Mouse (Mus musculus): ENCODE results near the gene Pygm. TPM values are rescaled to one million over a fixed set of nuclear protein-coding genes. Genes with fewer than 3 reads are reported as not detected.

The Pygm gene
- polyA plus RNA-seq, 1 experiment from 2014 or later = 1.8 TPM

DNA sequence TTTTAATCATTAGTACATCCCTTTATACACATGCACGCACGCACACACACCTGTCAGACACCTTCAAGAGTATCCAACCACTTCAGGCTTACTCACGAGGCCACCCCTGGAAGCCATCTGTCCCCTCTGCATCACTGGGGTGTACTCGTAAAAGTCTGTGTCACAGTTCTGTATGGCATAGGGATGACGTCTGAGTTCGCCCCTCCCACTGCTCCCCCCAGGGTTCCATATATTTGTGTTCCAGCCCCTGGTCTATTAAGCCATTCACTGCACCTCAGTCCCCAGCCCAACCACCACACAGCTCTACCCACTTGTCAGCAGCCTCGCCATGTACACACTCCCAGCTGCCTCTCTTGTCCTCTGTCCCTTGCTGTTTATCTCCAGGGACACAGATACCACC, 37.8 kb downstream of the Pygm start:
- Histone ChIP-seq H3K4me1 (ENCODE audit: control insufficient read depth, insufficient read depth, low read length) (0 out of 2 replicates have a peak, but pooled peaks cover 2% of the 10 kb centered on the region), H3K36me3 (ENCODE audit: control insufficient read depth, insufficient read depth, low read length) (no peaks in the 10 kb centered on the region), H3K27me3 (ENCODE audit: control insufficient read depth, insufficient read depth, low read length) (peaks cover 67% of the 10 kb centered on the region), H3K4me3 (ENCODE audit: low read depth, low read length) (no peak overlapping the region), H3K27ac (replicated peaks; ENCODE audit: low read depth, low read length) (no peak overlapping the region), H3K4me2 (ENCODE audit: low read depth, severe bottlenecking) (no peak overlapping the region), H3K9ac (ENCODE audit: low read length) (no peak overlapping the region), H3K9me3 (ENCODE audit: control insufficient read depth, low read length) (no peaks in the 10 kb centered on the region)
- DNase-seq (ENCODE audit: low spot score) (no peak), ATAC-seq (ENCODE audit: insufficient number of reproducible peaks, low FRiP score, low TSS enrichment, low read depth) (no peak)
- 77% methylated on average over 7 of the region's 7 CpGs for WGBS

DNA sequence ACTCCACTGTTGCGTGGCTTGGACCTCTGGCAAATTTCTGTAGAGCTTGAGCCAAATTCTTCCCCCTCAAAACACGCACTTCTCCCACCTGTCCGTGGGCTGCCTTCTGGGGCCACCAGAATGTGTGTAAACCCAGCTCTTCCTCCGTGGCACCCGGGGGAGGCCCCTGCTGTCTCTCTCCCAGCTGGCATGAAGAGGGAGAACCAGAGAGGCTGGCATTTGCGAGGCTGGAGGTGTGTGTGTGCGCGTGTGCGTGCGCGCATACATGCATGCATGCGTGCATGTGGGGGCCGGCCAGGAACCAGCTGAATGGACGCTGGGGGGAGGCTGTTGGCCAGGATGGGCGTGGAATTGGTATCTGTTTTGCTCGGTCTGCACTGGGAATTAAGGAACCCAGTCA, 39.0 kb downstream of the Pygm start:
- ATAC-seq (ENCODE audit: insufficient number of reproducible peaks, low FRiP score, low TSS enrichment, low read depth) (no peak), DNase-seq (ENCODE audit: low spot score) (no peak)
- no peaks in the 10 kb centered on the region; the same call in 1 of the 2 replicates for H3K36me3 ChIP-seq (ENCODE audit: control insufficient read depth, insufficient read depth, low read length)
- no peak overlapping the region for H3K4me2 ChIP-seq (ENCODE audit: low read depth, severe bottlenecking)
- 88% methylated on average over 16 of the region's 16 CpGs for WGBS
- H3K9ac ChIP-seq (ENCODE audit: low read length) = no peak overlapping the region
- peaks cover 76% of the 10 kb centered on the region for H3K27me3 ChIP-seq (ENCODE audit: control insufficient read depth, insufficient read depth, low read length)
- H3K4me3 ChIP-seq (ENCODE audit: low read depth, low read length) = no peak overlapping the region
- H3K27ac ChIP-seq (replicated peaks; ENCODE audit: low read depth, low read length) = no peak overlapping the region
- no peaks in the 10 kb centered on the region for H3K9me3 ChIP-seq (ENCODE audit: control insufficient read depth, low read length)
- H3K4me1 ChIP-seq (ENCODE audit: control insufficient read depth, insufficient read depth, low read length) = peaks cover 8% of the 10 kb centered on the region

DNA sequence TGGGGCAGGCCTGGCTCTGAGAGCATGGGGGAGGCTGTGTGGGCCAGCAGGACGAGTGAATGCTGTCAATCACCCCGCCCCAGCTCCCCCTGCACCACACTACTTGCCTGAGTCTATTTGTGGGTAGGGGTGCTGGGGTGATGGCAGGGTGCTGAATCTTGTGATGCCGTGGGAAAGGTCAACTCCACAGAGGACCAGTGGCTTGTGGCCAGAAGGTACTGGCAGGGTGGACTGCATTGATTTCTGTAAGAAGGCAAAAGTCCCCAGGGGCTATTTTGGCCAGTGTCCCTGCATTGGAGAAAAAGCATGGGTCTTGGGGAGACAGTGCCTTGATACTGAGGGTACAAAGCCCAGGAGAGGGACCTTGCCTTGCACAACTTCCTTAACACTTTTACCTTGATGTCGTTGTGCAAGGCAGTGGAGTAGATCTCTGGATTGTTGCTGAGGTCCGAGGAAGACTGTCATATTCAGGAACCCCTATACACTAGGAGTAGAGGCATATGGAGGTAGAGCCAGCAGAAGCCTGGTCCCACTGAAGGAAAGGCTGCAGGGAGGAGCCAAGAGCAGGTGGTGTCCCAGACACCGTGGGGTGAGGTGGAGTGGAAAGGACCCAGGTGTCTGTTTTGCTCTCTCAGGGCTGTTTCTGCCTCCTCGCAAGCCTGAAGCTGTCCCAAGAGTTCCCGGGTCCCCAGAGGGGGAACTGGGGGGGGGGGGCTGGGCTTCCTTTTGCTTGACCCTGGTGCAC, 40.1 kb downstream of the Pygm start:
- no peak for DNase-seq (ENCODE audit: low spot score)
- H3K36me3 ChIP-seq (ENCODE audit: control insufficient read depth, insufficient read depth, low read length) = no peaks in the 10 kb centered on the region; the same call in 1 of the 2 replicates
- H3K27ac ChIP-seq (replicated peaks; ENCODE audit: low read depth, low read length) = no peak overlapping the region
- WGBS = 58% methylated on average over 8 of the region's 8 CpGs
- H3K4me1 ChIP-seq (ENCODE audit: control insufficient read depth, insufficient read depth, low read length) = peaks cover 16% of the 10 kb centered on the region
- ATAC-seq (ENCODE audit: insufficient number of reproducible peaks, low FRiP score, low TSS enrichment, low read depth) = no peak
- no peak overlapping the region for H3K9ac ChIP-seq (ENCODE audit: low read length)
- peaks cover 79% of the 10 kb centered on the region for H3K27me3 ChIP-seq (ENCODE audit: control insufficient read depth, insufficient read depth, low read length)
- H3K4me3 ChIP-seq (ENCODE audit: low read depth, low read length) = no peak overlapping the region
- no peak overlapping the region for H3K4me2 ChIP-seq (ENCODE audit: low read depth, severe bottlenecking)
- H3K9me3 ChIP-seq (ENCODE audit: control insufficient read depth, low read length) = no peaks in the 10 kb centered on the region

DNA sequence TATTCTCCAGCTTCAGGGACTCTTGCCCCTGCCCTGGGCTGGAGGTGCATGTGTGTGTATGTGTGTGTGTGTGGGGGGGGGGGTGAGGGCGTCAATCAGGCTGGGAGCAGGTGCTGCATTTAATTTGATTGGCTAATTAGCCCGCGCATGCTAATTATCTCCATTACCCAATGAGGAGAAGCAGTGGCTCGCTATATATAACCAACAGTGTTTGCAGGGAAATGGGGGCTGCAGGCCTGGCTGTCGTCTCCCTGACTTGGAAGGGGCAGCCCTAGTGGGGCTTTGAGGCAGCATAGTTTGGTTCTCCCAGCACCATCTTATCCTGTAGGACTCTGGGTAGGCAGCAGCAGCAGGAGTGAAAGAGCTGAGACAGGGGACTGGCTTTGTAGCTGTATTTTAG, 41.4 kb downstream of the Pygm start:
- peaks cover 16% of the 10 kb centered on the region for H3K4me1 ChIP-seq (ENCODE audit: control insufficient read depth, insufficient read depth, low read length)
- WGBS = 47% methylated on average over 5 of the region's 5 CpGs
- no peak overlapping the region for H3K9ac ChIP-seq (ENCODE audit: low read length)
- no peak for DNase-seq (ENCODE audit: low spot score)
- no peaks in the 10 kb centered on the region for H3K9me3 ChIP-seq (ENCODE audit: control insufficient read depth, low read length)
- H3K36me3 ChIP-seq (ENCODE audit: control insufficient read depth, insufficient read depth, low read length) = no peaks in the 10 kb centered on the region; the same call in 1 of the 2 replicates
- H3K27ac ChIP-seq (replicated peaks; ENCODE audit: low read depth, low read length) = no peak overlapping the region
- no peak overlapping the region for H3K4me2 ChIP-seq (ENCODE audit: low read depth, severe bottlenecking)
- ATAC-seq (ENCODE audit: insufficient number of reproducible peaks, low FRiP score, low TSS enrichment, low read depth) = no peak
- H3K27me3 ChIP-seq (ENCODE audit: control insufficient read depth, insufficient read depth, low read length) = peaks cover 79% of the 10 kb centered on the region
- no peak overlapping the region for H3K4me3 ChIP-seq (ENCODE audit: low read depth, low read length)

DNA sequence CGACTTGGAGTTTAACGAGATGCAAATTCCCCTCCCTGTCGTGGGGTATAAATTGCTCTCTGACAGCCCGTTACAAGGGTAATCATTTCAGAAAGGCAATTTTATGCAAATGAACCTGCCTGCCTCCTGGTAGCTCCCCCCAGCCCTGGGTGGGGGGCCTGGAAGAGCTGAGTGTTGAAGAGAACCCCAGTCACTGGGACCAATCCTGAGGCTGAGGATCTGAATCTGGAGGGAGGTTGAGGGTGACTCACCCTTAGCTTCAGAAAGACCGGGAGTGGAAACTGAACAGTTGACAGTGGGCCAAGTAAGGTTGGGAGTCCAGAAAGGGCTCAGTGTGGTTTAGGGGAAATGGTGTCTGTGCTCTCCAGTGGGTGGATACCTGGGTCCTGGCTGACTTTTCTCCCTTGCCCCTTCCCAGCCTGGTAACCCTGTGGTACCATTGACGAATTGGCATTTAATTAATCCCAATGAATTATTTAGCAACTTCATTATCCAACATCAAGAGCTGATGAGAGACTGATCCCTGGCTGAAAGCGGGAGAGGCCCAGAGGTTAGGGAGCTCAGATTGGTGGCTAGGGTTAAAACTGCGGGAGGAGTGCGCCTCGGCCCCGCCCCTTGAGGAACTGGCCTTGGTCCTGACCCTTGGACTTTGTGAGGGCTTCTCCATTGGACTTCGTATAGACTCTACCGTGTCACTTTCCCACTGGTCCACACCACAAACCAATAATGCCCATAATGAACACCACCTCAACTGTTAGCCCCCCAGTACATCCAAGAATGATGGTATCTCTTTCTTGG, 42.7 kb downstream of the Pygm start:
- H3K27ac ChIP-seq (replicated peaks; ENCODE audit: low read depth, low read length) = no peak overlapping the region
- WGBS = 18% methylated on average over 13 of the region's 13 CpGs
- peaks cover 76% of the 10 kb centered on the region for H3K27me3 ChIP-seq (ENCODE audit: control insufficient read depth, insufficient read depth, low read length)
- no peak overlapping the region for H3K4me2 ChIP-seq (ENCODE audit: low read depth, severe bottlenecking)
- H3K9ac ChIP-seq (ENCODE audit: low read length) = no peak overlapping the region
- no peak for ATAC-seq (ENCODE audit: insufficient number of reproducible peaks, low FRiP score, low TSS enrichment, low read depth)
- peaks cover 16% of the 10 kb centered on the region for H3K4me1 ChIP-seq (ENCODE audit: control insufficient read depth, insufficient read depth, low read length)
- peak; percentile 89 for DNase-seq (ENCODE audit: low spot score)
- no peaks in the 10 kb centered on the region; the same call in 1 of the 2 replicates for H3K36me3 ChIP-seq (ENCODE audit: control insufficient read depth, insufficient read depth, low read length)
- no peak overlapping the region for H3K4me3 ChIP-seq (ENCODE audit: low read depth, low read length)
- no peaks in the 10 kb centered on the region for H3K9me3 ChIP-seq (ENCODE audit: control insufficient read depth, low read length)

DNA sequence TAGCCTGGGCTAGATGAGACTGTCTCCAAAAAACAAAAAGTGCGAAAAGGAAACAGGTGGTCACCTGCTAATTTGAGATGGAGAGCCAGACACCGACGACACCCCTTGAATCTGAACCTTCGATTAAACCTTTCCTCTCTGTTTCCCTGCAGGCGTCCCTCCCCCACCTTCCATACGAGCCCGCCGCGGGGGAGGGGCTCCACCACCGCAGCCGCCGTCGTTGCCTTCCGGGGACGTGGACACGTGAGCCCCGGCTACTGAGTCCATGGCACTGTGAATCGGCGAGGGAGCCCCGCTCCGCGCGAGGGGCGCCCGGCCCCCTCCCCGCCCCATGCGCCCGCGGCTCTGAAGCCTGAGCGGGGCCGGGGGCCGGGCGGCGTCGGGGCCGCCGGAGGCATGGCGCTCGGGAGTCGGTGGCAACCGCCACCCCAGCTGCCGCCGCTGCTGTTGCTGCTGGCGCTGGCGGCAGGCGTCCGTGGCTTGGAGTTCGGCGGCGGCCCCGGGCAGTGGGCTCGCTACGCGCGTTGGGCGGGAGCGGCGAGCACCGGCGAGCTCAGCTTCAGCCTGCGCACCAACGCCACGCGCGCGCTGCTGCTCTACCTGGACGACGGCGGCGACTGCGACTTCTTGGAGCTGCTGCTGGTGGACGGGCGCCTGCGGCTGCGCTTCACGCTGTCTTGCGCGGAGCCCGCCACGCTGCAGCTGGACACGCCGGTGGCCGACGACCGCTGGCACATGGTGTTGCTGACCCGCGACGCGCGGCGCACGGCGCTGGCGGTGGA, 43.6 kb downstream of the Pygm start:
- Histone ChIP-seq H3K9ac (ENCODE audit: low read length) (no peak overlapping the region), H3K4me2 (ENCODE audit: low read depth, severe bottlenecking) (peak overlapping the region; percentile 61), H3K27me3 (ENCODE audit: control insufficient read depth, insufficient read depth, low read length) (peaks cover 74% of the 10 kb centered on the region), H3K4me3 (ENCODE audit: low read depth, low read length) (peak overlapping the region; percentile 25), H3K9me3 (ENCODE audit: control insufficient read depth, low read length) (no peaks in the 10 kb centered on the region), H3K36me3 (ENCODE audit: control insufficient read depth, insufficient read depth, low read length) (no peaks in the 10 kb centered on the region; the same call in 1 of the 2 replicates), H3K4me1 (ENCODE audit: control insufficient read depth, insufficient read depth, low read length) (peaks cover 14% of the 10 kb centered on the region), H3K27ac (replicated peaks; ENCODE audit: low read depth, low read length) (no peak overlapping the region)
- WGBS = under 1% methylated on average over 94 of the region's 94 CpGs
- ATAC-seq (ENCODE audit: insufficient number of reproducible peaks, low FRiP score, low TSS enrichment, low read depth) (no peak), DNase-seq (ENCODE audit: low spot score) (peak; percentile 62)

DNA sequence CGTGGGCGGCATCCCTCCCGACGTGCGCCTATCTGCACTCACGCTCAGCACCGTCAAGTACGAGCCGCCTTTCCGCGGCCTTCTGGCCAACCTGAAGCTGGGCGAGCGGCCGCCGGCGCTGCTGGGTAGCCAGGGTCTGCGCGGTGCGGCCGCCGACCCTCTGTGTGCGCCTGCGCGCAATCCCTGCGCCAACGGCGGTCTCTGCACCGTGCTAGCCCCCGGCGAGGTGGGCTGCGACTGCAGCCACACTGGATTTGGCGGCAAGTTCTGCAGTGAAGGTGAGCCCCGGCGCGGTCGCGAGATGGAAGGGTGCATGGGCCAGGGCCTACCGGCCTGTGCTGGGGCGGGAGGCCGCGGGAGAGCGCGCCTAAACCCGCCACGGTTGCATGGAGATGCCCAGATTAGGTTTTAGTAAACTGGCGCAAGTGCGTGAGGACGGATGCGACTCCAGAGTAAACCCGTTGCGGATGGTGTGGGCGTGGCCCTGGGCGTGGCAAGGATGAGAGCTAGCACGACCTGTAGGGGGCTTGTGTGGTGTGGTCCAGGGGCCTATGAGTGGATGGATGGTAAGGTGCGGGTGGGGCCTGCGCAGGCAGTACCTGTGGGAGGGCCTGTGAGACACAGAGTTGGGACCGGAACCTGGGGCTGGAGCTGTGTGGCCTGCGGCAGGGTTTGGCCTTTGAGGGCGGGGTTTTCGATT, 44.5 kb downstream of the Pygm start:
- peak overlapping the region; percentile 61 for H3K4me2 ChIP-seq (ENCODE audit: low read depth, severe bottlenecking)
- peak; percentile 63 for DNase-seq (ENCODE audit: low spot score)
- peaks cover 14% of the 10 kb centered on the region for H3K4me1 ChIP-seq (ENCODE audit: control insufficient read depth, insufficient read depth, low read length)
- peak; percentile 49 for ATAC-seq (ENCODE audit: insufficient number of reproducible peaks, low FRiP score, low TSS enrichment, low read depth)
- peak overlapping the region; percentile 25 for H3K4me3 ChIP-seq (ENCODE audit: low read depth, low read length)
- no peaks in the 10 kb centered on the region for H3K9me3 ChIP-seq (ENCODE audit: control insufficient read depth, low read length)
- H3K36me3 ChIP-seq (ENCODE audit: control insufficient read depth, insufficient read depth, low read length) = no peaks in the 10 kb centered on the region; the same call in 1 of the 2 replicates
- under 1% methylated on average over 60 of the region's 60 CpGs for WGBS
- H3K27ac ChIP-seq (replicated peaks; ENCODE audit: low read depth, low read length) = no peak overlapping the region
- no peak overlapping the region for H3K9ac ChIP-seq (ENCODE audit: low read length)
- H3K27me3 ChIP-seq (ENCODE audit: control insufficient read depth, insufficient read depth, low read length) = peaks cover 69% of the 10 kb centered on the region

Data from limb, embryonic 11.5 days (tissue).